Comparison of ENCODE assay signal across 1 mouse cellular context in the genomic region with DNA sequence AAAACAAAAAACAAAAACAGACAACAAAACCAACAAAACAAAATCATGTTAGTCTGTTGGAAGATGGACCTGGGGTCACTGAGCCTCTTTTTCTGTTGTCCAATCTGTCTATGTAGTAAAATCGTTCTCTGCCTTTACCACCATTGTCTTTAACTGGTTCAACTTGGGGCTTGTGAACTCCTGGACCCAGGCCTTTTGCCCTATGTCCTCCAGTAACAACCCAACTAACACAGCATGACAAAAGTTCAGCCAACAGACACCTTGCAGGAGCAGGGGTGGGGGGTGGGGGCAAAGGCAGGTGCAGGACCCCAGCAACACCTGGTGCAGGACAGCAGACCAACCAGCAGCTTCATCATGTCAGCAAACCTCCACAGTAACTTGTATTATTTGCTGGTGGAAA.
A peak's percentile ranks its signal among the peaks of the same experiment; 100 is the strongest.
TF ChIP-seq lines count a peak whose summit lies in the region.

No protein-coding gene starts in this region.

TF ChIP-seq in MEL, 35 proteins besides CTCF, POLR2A, EP300 and RAD21:
- TF ChIP-seq MEF2A (IDR thresholded peaks at IDR 0.05; ENCODE audit: extremely low read depth, insufficient replicate concordance, low read depth, low read length, poor library complexity, severe bottlenecking) (no peak), ZKSCAN1 (IDR thresholded peaks at IDR 0.05; ENCODE audit: low read depth, low read length) (0 out of 2 replicates have a peak, but pooled peaks have one; percentile 20)
